Mouse (Mus musculus) MEL (cell line): ENCODE results near the gene Rps3. TPM values are rescaled to one million over a fixed set of nuclear protein-coding genes. Genes with fewer than 3 reads are reported as not detected.

Experiments
- DNase-seq: peaks from one replicate; pipeline ENCODE4 v3.0.0; 2011; ENCODE audit warnings: low read depth, low spot score
- H3K27ac ChIP-seq: 2 replicates; pipeline ENCODE4 v1.5.1; 2012; ENCODE audit warnings: low read depth, mild to moderate bottlenecking, control low read depth, low read length, moderate library complexity; ENCODE audit not compliant: control insufficient read depth
- H3K27me3 ChIP-seq, 2 experiments: fragments of 150-350 bp in 1 of 2; sonication (generic) in 1 of 2; 2 replicates each; pipeline ENCODE4 v1.6.1; 2012; ENCODE audit warnings: low read length in 2 of 2, mild to moderate bottlenecking in 2 of 2, improper control_type of control experiment in 1 of 2, moderate library complexity in 1 of 2; ENCODE audit not compliant: insufficient read depth in 2 of 2, control insufficient read depth in 1 of 2
- H3K36me3 ChIP-seq, 2 experiments: 2 replicates each; pipeline ENCODE4 v1.6.1; 2012 to 2014; ENCODE audit warnings: low read length in 2 of 2, improper control_type of control experiment in 1 of 2, inconsistent platforms in 1 of 2, mild to moderate bottlenecking in 1 of 2; ENCODE audit not compliant: insufficient read depth in 2 of 2, control insufficient read depth in 1 of 2
- H3K4me1 ChIP-seq, 2 experiments: fragments of 150-350 bp in 1 of 2; sonication (generic) in 1 of 2; 2 replicates each; pipeline ENCODE4 v1.6.1; 2012; ENCODE audit warnings: low read length in 2 of 2, improper control_type of control experiment in 1 of 2, mild to moderate bottlenecking in 1 of 2; ENCODE audit not compliant: insufficient read depth in 2 of 2, control insufficient read depth in 1 of 2
- H3K4me3 ChIP-seq, 2 experiments: fragments of 150-350 bp in 1 of 2; sonication (generic) in 1 of 2; 2 replicates each; pipeline ENCODE4 v1.5.1; 2012; ENCODE audit warnings: low read depth in 2 of 2, low read length in 2 of 2, mild to moderate bottlenecking in 2 of 2, moderate library complexity in 2 of 2, control low read depth in 1 of 2, improper control_type of control experiment in 1 of 2; ENCODE audit not compliant: control insufficient read depth in 1 of 2, insufficient read depth in 1 of 2
- H3K79me2 ChIP-seq: 2 replicates; pipeline ENCODE4 v1.6.1; 2012; ENCODE audit warnings: mild to moderate bottlenecking, low read length, moderate library complexity; ENCODE audit not compliant: control insufficient read depth, poor library complexity, insufficient read depth
- H3K9ac ChIP-seq: 2 replicates; pipeline ENCODE4 v1.6.1; 2012; ENCODE audit warnings: low read depth, mild to moderate bottlenecking, control low read depth, low read length, moderate library complexity; ENCODE audit not compliant: control insufficient read depth, poor library complexity, severe bottlenecking
- H3K9me3 ChIP-seq: fragments of 150-350 bp; sonication (generic); replicated peaks from 2 replicates; pipeline ENCODE4 v1.6.1; 2012; ENCODE audit warnings: mild to moderate bottlenecking, low read length, improper control_type of control experiment, moderate library complexity; ENCODE audit not compliant: insufficient read depth
- BHLHE40 ChIP-seq: IDR thresholded peaks from 2 replicates; pipeline ENCODE4 v1.6.1; 2012; ENCODE audit warnings: low read depth, mild to moderate bottlenecking, inconsistent platforms, low read length, improper control_type of control experiment, borderline replicate concordance
- CHD1 ChIP-seq: IDR thresholded peaks from 2 replicates; pipeline ENCODE4 v1.6.1; 2012; ENCODE audit warnings: low read depth, mild to moderate bottlenecking, inconsistent platforms, low read length, improper control_type of control experiment
- CHD2 ChIP-seq: IDR thresholded peaks from 2 replicates; pipeline ENCODE4 v1.6.1; 2011; ENCODE audit warnings: low read length, improper control_type of control experiment
- E2F4 ChIP-seq: IDR thresholded peaks from 2 replicates; pipeline ENCODE4 v1.6.1; 2011; ENCODE audit warnings: low read depth, low read length, improper control_type of control experiment, borderline replicate concordance
- ELF1 ChIP-seq: IDR thresholded peaks from 2 replicates; pipeline ENCODE4 v1.6.1; 2014; ENCODE audit warnings: low read depth, mild to moderate bottlenecking, inconsistent platforms, low read length, improper control_type of control experiment, moderate library complexity
- EP300 ChIP-seq, 2 experiments: IDR thresholded peaks; 2 replicates each; pipeline ENCODE4 v1.6.1; 2011; ENCODE audit warnings: improper control_type of control experiment in 2 of 2, low read length in 2 of 2, low read depth in 1 of 2, mild to moderate bottlenecking in 1 of 2
- ETS1 ChIP-seq: IDR thresholded peaks from 2 replicates; pipeline ENCODE4 v1.6.1; 2012; ENCODE audit warnings: low read depth, mild to moderate bottlenecking, inconsistent platforms, low read length, improper control_type of control experiment, moderate library complexity
- HCFC1 ChIP-seq: IDR thresholded peaks from 2 replicates; pipeline ENCODE4 v1.6.1; 2012; ENCODE audit warnings: low read depth, mild to moderate bottlenecking, inconsistent platforms, low read length, improper control_type of control experiment, moderate library complexity
- JUND ChIP-seq: IDR thresholded peaks from 2 replicates; pipeline ENCODE4 v1.6.1; 2011; ENCODE audit warnings: low read depth, mild to moderate bottlenecking, improper control_type of control experiment, low read length
- MAFK ChIP-seq: IDR thresholded peaks from 2 replicates; pipeline ENCODE4 v1.6.1; 2011; ENCODE audit warnings: low read depth, mild to moderate bottlenecking, low read length, improper control_type of control experiment, borderline replicate concordance
- MAX ChIP-seq: IDR thresholded peaks from 2 replicates; pipeline ENCODE4 v1.6.1; 2011; ENCODE audit warnings: low read length, improper control_type of control experiment
- MAZ ChIP-seq: IDR thresholded peaks from 2 replicates; pipeline ENCODE4 v1.6.1; 2012; ENCODE audit warnings: low read depth, mild to moderate bottlenecking, inconsistent platforms, low read length, improper control_type of control experiment
- MEF2A ChIP-seq: IDR thresholded peaks from 2 replicates; pipeline ENCODE4 v1.6.1; 2014; ENCODE audit warnings: low read depth, mild to moderate bottlenecking, inconsistent platforms, low read length, improper control_type of control experiment; ENCODE audit not compliant: poor library complexity, insufficient replicate concordance, severe bottlenecking; ENCODE audit errors: extremely low read depth
- NELFE ChIP-seq: IDR thresholded peaks from 2 replicates; pipeline ENCODE4 v1.6.1; 2011; ENCODE audit warnings: low read depth, low read length, improper control_type of control experiment
- NRF1 ChIP-seq: IDR thresholded peaks from 2 replicates; pipeline ENCODE4 v1.6.1; 2014; ENCODE audit warnings: low read depth, mild to moderate bottlenecking, inconsistent platforms, low read length, improper control_type of control experiment, moderate library complexity; ENCODE audit not compliant: poor library complexity, insufficient read depth, severe bottlenecking
- POLR2A ChIP-seq, 2 experiments: IDR thresholded peaks; 2 replicates each; pipeline ENCODE4 v1.6.1; 2011 to 2012; ENCODE audit warnings: low read length in 2 of 2, mild to moderate bottlenecking in 2 of 2, control low read depth in 1 of 2, improper control_type of control experiment in 1 of 2, low read depth in 1 of 2, moderate library complexity in 1 of 2; ENCODE audit not compliant: control insufficient read depth in 1 of 2, insufficient read depth in 1 of 2, poor library complexity in 1 of 2
- POLR2AphosphoS5 ChIP-seq: IDR thresholded peaks from 2 replicates; pipeline ENCODE4 v1.6.1; 2012; ENCODE audit warnings: low read depth, borderline replicate concordance, mild to moderate bottlenecking, inconsistent platforms, low read length, moderate library complexity, mixed read lengths
- RCOR1 ChIP-seq: IDR thresholded peaks from 2 replicates; pipeline ENCODE4 v1.6.1; 2012; ENCODE audit warnings: low read depth, mild to moderate bottlenecking, inconsistent platforms, low read length, improper control_type of control experiment
- SMC3 ChIP-seq: IDR thresholded peaks from 2 replicates; pipeline ENCODE4 v1.6.1; 2011; ENCODE audit warnings: low read depth, low read length, improper control_type of control experiment
- UBTF ChIP-seq: IDR thresholded peaks from 2 replicates; pipeline ENCODE4 v1.6.1; 2012; ENCODE audit warnings: low read depth, mild to moderate bottlenecking, inconsistent platforms, low read length, improper control_type of control experiment, moderate library complexity, borderline replicate concordance; ENCODE audit not compliant: insufficient read depth
- USF1 ChIP-seq: IDR thresholded peaks from 2 replicates; pipeline ENCODE4 v1.6.1; 2014; ENCODE audit warnings: low read depth, mild to moderate bottlenecking, inconsistent platforms, low read length, improper control_type of control experiment, moderate library complexity
- ZKSCAN1 ChIP-seq: IDR thresholded peaks from 2 replicates; pipeline ENCODE4 v1.6.1; 2012; ENCODE audit warnings: low read depth, mild to moderate bottlenecking, inconsistent platforms, low read length, improper control_type of control experiment, moderate library complexity
- ZMIZ1 ChIP-seq: IDR thresholded peaks from 2 replicates; pipeline ENCODE4 v1.6.1; 2012; ENCODE audit warnings: low read depth, mild to moderate bottlenecking, inconsistent platforms, low read length, improper control_type of control experiment, moderate library complexity
- polyA plus RNA-seq, 2 experiments: library from polyadenylated mRNA; stranded (reverse) in 1 of 2; unstranded in 1 of 2; fragments of >175 nt in 1 of 2; fragments of >200 nt in 1 of 2; gene quantifications; 2 replicates each; pipeline versions ENCODE4 v1.2.1 to v1.2.4; 2012; ENCODE audit warnings: low replicate concordance in 2 of 2, low read depth in 1 of 2; ENCODE audit not compliant: insufficient read length in 2 of 2, insufficient read depth in 1 of 2, missing spikeins in 1 of 2
- total RNA-seq: library from RNA; depleted of rRNA; stranded (reverse); fragments of 300-350 nt; gene quantifications from 2 replicates; pipeline ENCODE4 v1.2.3, GENCODE M21; 2012

Rps3 gene
- total and polyA plus RNA-seq, 3 experiments = 157 to 2,287 (median 1,899) TPM

- Histone ChIP-seq H3K9me3 (no peaks in the 10 kb centered on the region), H3K4me1 (no peaks in the 10 kb centered on the region), H3K79me2 (no peaks in the 10 kb centered on the region), H3K27me3 (peaks cover 0 to 3% of the 10 kb centered on the region in 2 experiments; a peak in 2 of 4 replicates), H3K27ac (no peak overlapping the region), H3K4me3 (no peak overlapping the region), H3K9ac (no peak overlapping the region), H3K36me3 (no peaks in the 10 kb centered on the region)
- no peak for TF ChIP-seq NELFE
- TF ChIP-seq JUND = no peak
- no peak for TF ChIP-seq POLR2A (IDR thresholded peaks at IDR 0.05; ENCODE audit: control insufficient read depth in 1 of 2, insufficient read depth in 1 of 2, low read depth in 1 of 2, low read length in 2 of 2, poor library complexity in 1 of 2)
- no peak for TF ChIP-seq MAZ
- TF ChIP-seq ELF1 = no peak
- no peak for TF ChIP-seq BHLHE40
- no peak for TF ChIP-seq MAFK
- TF ChIP-seq SMC3 = no peak
- no peak for TF ChIP-seq ETS1
- no peak for TF ChIP-seq CHD2
- no peak for TF ChIP-seq ZMIZ1
- no peak for TF ChIP-seq NRF1
- no peak for TF ChIP-seq MEF2A
- no peak for TF ChIP-seq EP300 (IDR thresholded peaks at IDR 0.05; ENCODE audit: low read depth in 1 of 2, low read length in 2 of 2)
- no peak for TF ChIP-seq MAX
- TF ChIP-seq HCFC1 = no peak
- TF ChIP-seq CHD1 = no peak
- TF ChIP-seq USF1 = no peak
- no peak for TF ChIP-seq UBTF
- no peak for DNase-seq
Measured at GRCm38 (mm10) chr7:99434672-99435250, 48.8 kb downstream of the Rps3 start.

- Histone ChIP-seq H3K27me3 (peaks cover 0 to 5% of the 10 kb centered on the region in 2 experiments; a peak in 3 of 4 replicates), H3K27ac (no peak overlapping the region)
- TF ChIP-seq JUND = no peak
- TF ChIP-seq EP300 (IDR thresholded peaks at IDR 0.05; ENCODE audit: low read depth in 1 of 2, low read length in 2 of 2) = no peak
- TF ChIP-seq RCOR1 = no peak
- no peak for TF ChIP-seq BHLHE40
- TF ChIP-seq ELF1 = no peak
- no peak for TF ChIP-seq E2F4
- no peak for TF ChIP-seq ZKSCAN1
- TF ChIP-seq HCFC1 = no peak
- no peak for TF ChIP-seq UBTF
- no peak for TF ChIP-seq POLR2AphosphoS5
Measured at GRCm38 (mm10) chr7:99432863-99433262, 50.7 kb downstream of the Rps3 start.

More at GRCm38 (mm10) chr7:99432863-99433262, 50.7 kb downstream of the Rps3 start:
- Histone ChIP-seq H3K4me3 (no peak overlapping the region), H3K4me1 (no peaks in the 10 kb centered on the region), H3K36me3 (no peaks in the 10 kb centered on the region), H3K9me3 (no peaks in the 10 kb centered on the region), H3K9ac (no peak overlapping the region), H3K79me2 (no peaks in the 10 kb centered on the region)
- no peak for DNase-seq
